Mouse (Mus musculus): ENCODE results near the gene Hnrnpu. TPM values are rescaled to one million over a fixed set of nuclear protein-coding genes. Genes with fewer than 3 reads are reported as not detected.
"Not testable (repeated sequence)": the region's sequence is repeated elsewhere in the genome, so short reads cannot be mapped to it uniquely, and the experiment has no call there.

The Hnrnpu gene
- total RNA-seq, 1 experiment from 2014 or later: 492 TPM

- ATAC-seq (ENCODE audit: extremely low read depth, insufficient number of reproducible peaks, low FRiP score, poor library complexity, severe bottlenecking): peak; percentile 77
These were observed 19.0 kb downstream of the Hnrnpu start, which contains the start of gene Cox20 for GRCm38 (mm10) chr1:178318389-178319184. Gene Cox20, plus strand, starts transcription at chr1:178319130.

- peak; percentile 25 for ATAC-seq (ENCODE audit: extremely low read depth, insufficient number of reproducible peaks, low FRiP score, poor library complexity, severe bottlenecking)
These were observed 19.6 kb downstream of the Hnrnpu start for GRCm38 (mm10) chr1:178318002-178318388.

GRCm38 (mm10) chr1:178317275-178318001 is 20.2 kb downstream of the Hnrnpu start:
- ATAC-seq (ENCODE audit: extremely low read depth, insufficient number of reproducible peaks, low FRiP score, poor library complexity, severe bottlenecking): no peak

DNA sequence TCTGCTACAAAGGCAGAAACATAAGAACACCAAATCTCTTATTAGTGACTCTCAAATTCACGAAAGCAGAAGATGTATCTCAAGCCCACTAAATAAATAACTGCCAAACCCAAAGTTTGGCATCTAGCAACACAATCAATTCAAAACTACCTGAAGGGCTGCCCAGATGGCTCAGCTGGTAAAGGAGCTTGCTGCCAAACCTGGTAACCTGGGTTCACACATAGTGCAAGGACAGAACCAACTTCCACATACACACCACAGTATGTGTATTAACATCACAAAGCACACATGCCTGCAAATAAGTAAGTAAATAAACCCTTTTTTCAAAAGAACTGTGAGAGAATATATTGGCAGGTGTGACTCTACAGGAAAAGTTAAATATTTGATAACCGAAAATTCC is 23.4 kb downstream of the Hnrnpu start:
- no peak for ATAC-seq (ENCODE audit: extremely low read depth, insufficient number of reproducible peaks, low FRiP score, poor library complexity, severe bottlenecking)

DNA sequence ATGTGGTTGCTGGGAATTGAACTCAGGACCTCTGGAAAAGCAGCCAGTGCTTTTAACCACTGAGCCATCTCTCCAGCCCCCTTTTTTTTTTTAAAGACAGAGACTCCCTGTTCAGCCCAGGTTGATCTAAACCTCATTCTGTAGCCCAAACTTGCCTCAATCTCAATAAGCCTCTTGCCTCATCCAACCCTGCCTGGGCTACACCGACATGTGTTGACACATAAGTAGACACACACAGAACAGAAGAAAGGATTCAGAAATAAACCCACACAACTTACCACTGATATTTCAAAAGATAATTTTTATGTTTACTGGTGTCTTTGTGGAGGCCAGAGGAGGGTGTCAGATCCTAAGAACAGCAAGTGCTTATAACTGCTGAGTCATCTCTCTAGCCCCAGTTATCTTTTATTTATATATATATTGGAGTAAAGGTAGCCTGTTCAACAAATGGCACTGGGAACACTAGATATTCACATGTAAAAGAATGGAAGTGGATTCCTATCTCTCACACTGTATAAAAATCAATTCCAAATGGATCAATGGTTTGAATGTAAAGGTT is 24.5 kb downstream of the Hnrnpu start:
- ATAC-seq (ENCODE audit: extremely low read depth, insufficient number of reproducible peaks, low FRiP score, poor library complexity, severe bottlenecking): no peak

DNA sequence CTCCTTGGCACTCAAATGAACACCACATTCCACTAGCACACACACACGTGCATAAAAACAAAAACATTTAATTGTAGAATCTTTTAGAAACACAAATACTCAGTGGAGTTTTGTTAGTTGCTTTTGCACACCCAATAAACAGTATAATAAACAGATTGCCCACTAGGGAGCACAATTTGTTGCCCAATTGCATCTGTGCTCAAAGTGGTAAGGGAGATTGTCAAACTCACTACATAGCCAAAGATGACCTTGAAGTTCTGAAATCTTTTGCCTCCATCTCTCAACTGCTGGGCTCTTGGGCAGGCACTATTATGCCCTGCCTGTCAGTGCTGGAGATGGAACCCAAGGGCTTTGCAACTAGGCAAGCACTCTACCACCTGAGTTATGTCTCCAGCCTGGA is 27.5 kb downstream of the Hnrnpu start:
- ATAC-seq (ENCODE audit: extremely low read depth, insufficient number of reproducible peaks, low FRiP score, poor library complexity, severe bottlenecking): no peak

GRCm38 (mm10) chr1:178309487-178309886 is 28.1 kb downstream of the Hnrnpu start:
- ATAC-seq (ENCODE audit: extremely low read depth, insufficient number of reproducible peaks, low FRiP score, poor library complexity, severe bottlenecking): no peak

DNA sequence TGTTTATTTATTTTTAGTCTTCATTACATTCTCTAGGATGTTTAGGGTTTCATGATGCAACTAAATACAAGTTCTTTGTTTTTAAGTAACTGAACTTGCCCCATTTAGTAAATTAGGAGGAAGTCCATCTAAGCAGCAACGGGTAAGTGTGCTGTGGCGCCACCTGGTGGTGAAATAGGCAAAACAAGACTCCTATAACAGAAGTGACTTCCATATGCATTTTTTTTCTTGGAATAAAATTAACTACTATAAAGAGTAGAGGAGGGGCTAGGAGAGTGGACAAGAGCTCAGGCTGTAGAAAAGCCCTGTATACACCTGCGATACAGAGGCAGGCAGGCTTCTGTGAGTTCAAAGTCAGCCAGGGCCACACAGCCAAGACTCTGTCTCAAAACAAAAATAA is 34.2 kb downstream of the Hnrnpu start:
- ATAC-seq (ENCODE audit: extremely low read depth, insufficient number of reproducible peaks, low FRiP score, poor library complexity, severe bottlenecking): peak; percentile 78; the same call in 1 of the 2 replicates

GRCm38 (mm10) chr1:178301261-178301660 is 36.3 kb downstream of the Hnrnpu start:
- ATAC-seq (ENCODE audit: extremely low read depth, insufficient number of reproducible peaks, low FRiP score, poor library complexity, severe bottlenecking): not testable (repeated sequence)

- ATAC-seq (ENCODE audit: extremely low read depth, insufficient number of reproducible peaks, low FRiP score, poor library complexity, severe bottlenecking): no peak
These were observed 43.5 kb downstream of the Hnrnpu start for GRCm38 (mm10) chr1:178294051-178294450.

- ATAC-seq (ENCODE audit: extremely low read depth, insufficient number of reproducible peaks, low FRiP score, poor library complexity, severe bottlenecking): no peak
These were observed 45.9 kb downstream of the Hnrnpu start for GRCm38 (mm10) chr1:178291716-178292115.

- no peak for ATAC-seq (ENCODE audit: extremely low read depth, insufficient number of reproducible peaks, low FRiP score, poor library complexity, severe bottlenecking)
These were observed 49.9 kb downstream of the Hnrnpu start for GRCm38 (mm10) chr1:178287601-178288176.

GRCm38 (mm10) chr1:178283946-178284720 is 53.5 kb downstream of the Hnrnpu start:
- no peak for ATAC-seq (ENCODE audit: extremely low read depth, insufficient number of reproducible peaks, low FRiP score, poor library complexity, severe bottlenecking)

GRCm38 (mm10) chr1:178283314-178283713 is 54.3 kb downstream of the Hnrnpu start:
- ATAC-seq (ENCODE audit: extremely low read depth, insufficient number of reproducible peaks, low FRiP score, poor library complexity, severe bottlenecking): not testable (repeated sequence)

- ATAC-seq (ENCODE audit: extremely low read depth, insufficient number of reproducible peaks, low FRiP score, poor library complexity, severe bottlenecking): no peak
These were observed 61.3 kb downstream of the Hnrnpu start for GRCm38 (mm10) chr1:178276054-178276911.

GRCm38 (mm10) chr1:178275738-178276053 is 61.9 kb downstream of the Hnrnpu start:
- no peak for ATAC-seq (ENCODE audit: extremely low read depth, insufficient number of reproducible peaks, low FRiP score, poor library complexity, severe bottlenecking)

- no peak for ATAC-seq (ENCODE audit: extremely low read depth, insufficient number of reproducible peaks, low FRiP score, poor library complexity, severe bottlenecking)
These were observed 62.3 kb downstream of the Hnrnpu start for GRCm38 (mm10) chr1:178275174-178275730.
